Mouse (Mus musculus) megakaryocyte-erythroid progenitor cell, adult 5-6 weeks (primary cell): ENCODE data around the gene Tle4. TPM values are rescaled to one million over a fixed set of nuclear protein-coding genes. Genes with fewer than 3 reads are reported as not detected.

Source experiments
- ATAC-seq: replicated peaks from 2 replicates; pipeline ENCODE4 v1.8.0; 2016; ENCODE audit warnings: mild to moderate bottlenecking, inconsistent platforms; ENCODE audit not compliant: severe bottlenecking, poor library complexity, low FRiP score, low TSS enrichment
- total RNA-seq, 2 experiments: library from RNA; stranded (forward) in 1 of 2; stranded (reverse) in 1 of 2; fragments of 200-1000, 215-1000 nt in 1 of 2; fragments of >200 nt in 1 of 2; fragmentation: Nextera tagmentation in 1 of 2; gene quantifications; 2 replicates each; pipeline ENCODE4 v1.2.3; 2014 to 2017

The Tle4 gene
- total RNA-seq, 2 experiments from 2014 or later = 8.7 to 18.2 TPM

GRCm38 (mm10) chr19:14482562-14483138 lies 115.2 kb downstream of the Tle4 start:
- ATAC-seq = no peak

- ATAC-seq = peak; percentile 41
Measured at GRCm38 (mm10) chr19:14481796-14482561, 115.9 kb downstream of the Tle4 start.

DNA sequence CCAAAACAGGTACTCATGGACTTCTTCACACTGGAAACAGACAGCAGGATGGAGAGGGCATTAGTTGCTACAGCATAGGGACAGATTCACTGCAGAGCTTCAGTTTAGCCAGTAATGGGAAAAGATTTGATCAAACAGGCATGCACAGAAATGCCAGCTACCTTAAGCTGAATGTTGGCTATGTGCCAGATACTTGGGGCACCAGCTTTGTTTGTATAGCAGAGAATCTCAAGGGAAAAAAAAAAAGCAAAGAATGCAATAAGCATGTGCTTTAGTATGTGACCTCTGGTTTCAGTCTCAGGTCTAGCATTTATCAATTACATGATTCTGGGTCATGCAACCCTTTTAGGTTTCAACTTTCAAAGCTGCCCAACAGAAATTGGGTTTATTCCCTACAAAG lies 118.1 kb downstream of the Tle4 start:
- ATAC-seq = no peak

DNA sequence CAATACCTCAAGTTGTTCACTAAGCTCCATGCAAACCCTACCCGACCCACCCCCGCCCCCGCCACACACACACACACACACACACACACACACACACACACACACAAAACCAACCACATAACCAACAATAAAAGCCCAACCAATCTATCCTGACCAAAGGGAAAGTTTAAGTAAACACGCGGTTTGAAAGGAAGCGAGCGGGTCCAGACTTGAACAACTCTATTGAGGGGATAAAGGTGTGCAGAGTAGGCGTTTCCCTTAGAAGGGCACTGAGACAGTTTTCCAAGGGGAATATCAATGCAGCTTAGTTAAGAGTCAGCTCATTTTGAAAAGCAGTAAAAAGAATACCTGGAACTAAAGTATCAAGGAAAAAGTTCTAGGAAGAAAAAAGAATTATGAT lies 128.5 kb downstream of the Tle4 start:
- ATAC-seq = no peak

- ATAC-seq = no peak
Measured at GRCm38 (mm10) chr19:14468733-14469132, 129.1 kb downstream of the Tle4 start.

- no peak for ATAC-seq
Measured at GRCm38 (mm10) chr19:14466020-14466419, 131.8 kb downstream of the Tle4 start.

DNA sequence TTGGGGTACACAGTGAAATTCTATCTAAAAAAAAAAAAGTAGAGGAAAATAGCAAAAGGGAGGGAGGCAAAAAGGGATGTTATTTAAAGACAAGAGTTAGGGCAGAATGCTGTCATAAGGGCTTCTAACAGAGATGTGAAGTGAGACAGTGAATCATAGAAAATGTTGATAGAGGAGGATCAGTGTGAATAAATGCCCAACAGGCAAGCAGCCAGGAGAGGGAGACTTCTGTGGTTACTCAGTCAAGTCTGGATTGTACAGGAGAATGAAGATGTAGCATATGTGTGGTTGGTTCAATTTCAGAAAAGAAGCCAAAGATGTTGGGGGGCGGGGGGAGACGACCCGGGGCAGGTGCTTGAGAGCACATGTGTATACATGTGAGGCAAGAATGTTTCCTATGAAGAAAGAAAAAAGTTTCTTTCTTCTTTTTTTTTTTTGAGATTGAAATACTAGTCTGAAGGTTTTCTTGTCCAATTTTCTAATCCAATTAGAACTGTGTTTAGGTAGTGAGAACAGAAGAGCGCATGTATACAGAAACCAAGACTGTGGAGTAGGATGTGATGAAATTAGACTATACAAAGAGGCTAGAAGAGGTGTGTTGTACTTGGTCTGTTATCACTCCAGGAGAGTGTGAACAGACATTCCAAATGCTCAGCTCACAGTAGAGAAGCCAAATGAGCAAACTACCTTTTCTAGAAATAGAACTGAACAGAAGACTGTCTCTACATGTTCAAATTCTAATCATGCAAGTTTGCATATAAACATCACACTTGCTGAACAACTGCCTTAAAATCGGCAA lies 134.4 kb downstream of the Tle4 start:
- ATAC-seq = no peak

GRCm38 (mm10) chr19:14453486-14453885 lies 144.4 kb downstream of the Tle4 start:
- ATAC-seq = no peak

DNA sequence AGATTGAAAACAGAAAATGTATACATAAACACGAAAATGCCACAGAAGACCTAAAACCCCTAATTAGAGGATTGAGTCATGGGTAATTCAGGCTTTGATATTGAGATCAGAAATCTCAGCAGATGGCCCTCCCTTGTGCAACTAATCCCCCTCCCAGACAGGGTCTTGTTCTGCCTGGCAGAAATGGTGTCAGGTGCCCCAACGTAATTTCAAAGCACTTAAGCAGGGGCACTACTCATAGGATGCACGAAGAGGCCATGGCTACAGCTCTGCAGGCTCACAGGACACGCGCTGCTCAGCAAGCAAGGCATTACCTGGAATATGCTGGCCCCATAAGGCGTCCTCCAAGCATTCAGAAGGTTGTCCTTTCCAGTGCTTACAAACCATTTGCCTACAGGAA lies 146.5 kb downstream of the Tle4 start:
- ATAC-seq = no peak

DNA sequence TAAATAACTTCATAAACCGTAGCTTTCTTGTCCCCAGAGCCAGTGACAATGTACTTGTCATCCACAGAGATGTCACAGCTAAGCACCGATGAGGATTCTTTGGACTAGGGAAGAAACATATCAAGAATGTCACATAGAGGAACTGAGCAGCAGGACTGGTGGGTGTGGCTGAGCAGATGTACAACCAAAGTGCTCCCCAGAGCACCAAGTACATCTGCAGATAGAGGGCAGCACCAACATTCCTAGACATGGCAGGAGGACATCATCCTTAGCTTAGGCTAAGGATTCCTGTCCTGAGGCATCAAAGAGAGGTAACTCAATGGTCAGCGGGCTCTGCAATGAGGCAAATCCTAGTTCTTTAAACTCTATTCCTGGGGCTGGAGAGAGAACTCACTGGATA lies 148.1 kb downstream of the Tle4 start:
- ATAC-seq = peak; percentile 65; the same call in 1 of the 2 replicates

- ATAC-seq = no peak
Measured at GRCm38 (mm10) chr19:14448586-14448985, 149.3 kb downstream of the Tle4 start.

- ATAC-seq = no peak
Measured at GRCm38 (mm10) chr19:14447474-14447873, 150.4 kb downstream of the Tle4 start.

- no peak for ATAC-seq
Measured at GRCm38 (mm10) chr19:14441861-14442260, 156.0 kb downstream of the Tle4 start.

- no peak for ATAC-seq
Measured at GRCm38 (mm10) chr19:14437226-14437625, 160.6 kb downstream of the Tle4 start.

GRCm38 (mm10) chr19:14436567-14436966 lies 161.3 kb downstream of the Tle4 start:
- ATAC-seq = no peak

DNA sequence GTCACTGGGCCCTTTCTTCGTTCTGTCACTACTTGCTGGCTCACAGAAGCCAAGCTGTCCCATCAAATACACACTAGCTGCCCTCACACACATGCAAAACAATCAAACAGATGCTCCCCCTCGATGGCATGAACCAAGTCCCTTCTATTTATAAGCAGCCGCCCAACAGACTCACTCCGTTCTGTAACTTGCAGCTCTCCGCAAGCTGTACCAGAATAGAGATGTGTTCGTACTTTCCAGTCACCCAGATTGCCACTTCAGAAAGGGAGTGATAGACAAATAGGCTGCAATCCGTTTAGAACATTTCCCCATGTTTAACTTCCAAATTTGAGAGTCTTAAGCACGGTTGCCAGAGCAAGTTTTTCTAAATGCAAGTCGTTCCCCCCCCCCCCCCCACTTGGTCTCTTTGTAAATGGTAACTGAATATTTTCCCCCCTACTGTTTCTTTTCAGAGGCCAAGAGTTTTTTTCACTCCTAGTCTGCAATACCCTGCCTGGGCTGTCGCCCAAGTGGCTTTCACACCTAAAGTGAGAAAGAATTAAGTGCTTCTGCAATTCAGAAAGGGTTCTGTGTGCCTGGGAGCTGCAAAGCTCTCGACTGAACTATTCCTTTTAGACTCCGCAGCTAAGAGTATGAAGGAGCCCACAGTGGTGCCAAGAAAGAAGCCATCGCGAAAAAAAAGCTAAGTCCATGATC lies 162.0 kb downstream of the Tle4 start:
- no peak for ATAC-seq

DNA sequence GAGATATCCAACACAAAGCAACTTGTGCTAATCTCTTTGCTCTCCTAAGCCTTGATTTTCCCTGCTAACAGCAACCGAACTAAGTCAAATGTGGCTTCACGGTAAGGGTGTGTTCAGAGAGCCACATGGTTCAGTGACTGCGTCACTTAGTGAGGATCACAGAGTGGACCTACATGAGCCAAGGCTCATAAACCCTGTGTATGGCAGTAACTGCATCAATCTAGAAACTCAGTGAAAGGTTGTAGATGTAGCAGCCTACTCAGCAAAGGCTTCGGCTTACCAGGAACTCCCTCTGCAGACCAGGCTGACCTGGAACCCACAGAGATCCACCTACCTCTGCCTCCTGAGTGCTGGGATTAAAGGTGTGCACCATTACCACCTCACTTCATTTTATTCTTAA lies 164.0 kb downstream of the Tle4 start:
- no peak for ATAC-seq

GRCm38 (mm10) chr19:14432436-14432835 lies 165.4 kb downstream of the Tle4 start:
- no peak for ATAC-seq

- ATAC-seq = no peak
Measured at GRCm38 (mm10) chr19:14426920-14427319, 170.9 kb downstream of the Tle4 start.
